Mouse (Mus musculus) kidney, adult 2 months (tissue): Measurements from ENCODE around the gene Fam187b.

Source experiments
- CTCF ChIP-seq: fragments of 200-500 bp; conservative IDR thresholded peaks from 2 replicates; pipeline ENCODE4 v1.5.1; 2011; ENCODE audit warnings: low read depth, mild to moderate bottlenecking, control low read depth, low read length, moderate library complexity, mixed read lengths; ENCODE audit not compliant: insufficient read depth, insufficient read length
- POLR2A ChIP-seq: fragments of 200-500 bp; IDR thresholded peaks from one replicate; pipeline ENCODE4 v1.6.1; 2011; ENCODE audit warnings: low read depth, low read length, control low read depth

GRCm38 (mm10) chr7:30993986-30994385 lies 20.4 kb downstream of the Fam187b start:
- TF ChIP-seq POLR2A: no peak
- TF ChIP-seq CTCF: no peak
